Mouse (Mus musculus) hindbrain, embryonic 13.5 days (tissue): ENCODE results near the gene Ang. TPM values are rescaled to one million over a fixed set of nuclear protein-coding genes. Genes with fewer than 3 reads are reported as not detected.

ENCODE experiments used
- ATAC-seq: fragments of 200-750 bp; cut with Nextera tagmentation; 2 replicates; pipeline ENCODE4 v1.8.0; 2017; ENCODE audit warnings: moderate TSS enrichment; ENCODE audit not compliant: low FRiP score
- H3K27ac ChIP-seq: fragments of 300-500 bp; sonication (generic); 2 replicates; pipeline ENCODE4 v1.5.1; 2015; ENCODE audit warnings: inconsistent platforms, mild to moderate bottlenecking, moderate library complexity
- H3K27me3 ChIP-seq: fragments of 300-500 bp; sonication (generic); 2 replicates; pipeline ENCODE4 v1.6.1; 2015; ENCODE audit warnings: mild to moderate bottlenecking, inconsistent platforms
- H3K36me3 ChIP-seq: fragments of 300-500 bp; sonication (generic); 2 replicates; pipeline ENCODE4 v1.6.1; 2015; ENCODE audit warnings: mild to moderate bottlenecking, inconsistent platforms
- H3K4me1 ChIP-seq: fragments of 300-500 bp; sonication (generic); replicated peaks from 2 replicates; pipeline ENCODE4 v1.6.1; 2015; ENCODE audit warnings: inconsistent platforms
- H3K4me2 ChIP-seq: fragments of 300-500 bp; sonication (generic); 2 replicates; pipeline ENCODE4 v1.6.1; 2015; ENCODE audit warnings: inconsistent platforms, mild to moderate bottlenecking, moderate library complexity
- H3K4me3 ChIP-seq: fragments of 300-500 bp; sonication (generic); 2 replicates; pipeline ENCODE4 v1.5.1; 2015; ENCODE audit warnings: mild to moderate bottlenecking, inconsistent platforms
- H3K9ac ChIP-seq: fragments of 300-500 bp; sonication (generic); 2 replicates; pipeline ENCODE4 v1.6.1; 2015; ENCODE audit warnings: mild to moderate bottlenecking, inconsistent platforms
- H3K9me3 ChIP-seq: fragments of 300-500 bp; sonication (generic); 2 replicates; pipeline ENCODE4 v1.6.1; 2016; ENCODE audit warnings: inconsistent platforms
- WGBS: fragments of 180-500 bp; shearing (Covaris S2); methylation state at CpG from one replicate; pipeline ENCODE4 v1.1.7; 2015; 5-methylcytosine and 5-hydroxymethylcytosine counted together
- polyA plus RNA-seq: library from polyadenylated mRNA; unstranded; fragments of >200 nt; fragmentation: Nextera tagmentation; extraction: Ambion mirVana; gene quantifications from 2 replicates; pipeline ENCODE4 v1.2.1, GENCODE M21; 2015

Gene Ang
- 4.1 and 4.4 TPM in 2 replicates for polyA plus RNA-seq

GRCm38 (mm10) chr14:51090921-51091900 is at the start of gene Ang, which contains the start of gene Rnase4:
Ang (plus strand) TSS chr14:51091150.
Rnase4 (plus strand) TSS chr14:51091077.
- H3K9me3 ChIP-seq, result no peaks in the 10 kb centered on the region
- 0 out of 2 replicates have a peak, but pooled peaks cover 6% of the 10 kb centered on the region for H3K27me3 ChIP-seq
- peak within 1 kb of the TSS; percentile 82 for H3K4me2 ChIP-seq
- peak within 1 kb of the TSS; percentile 63 for H3K4me3 ChIP-seq
- 9% methylated on average over 33 of the region's 33 CpGs for WGBS
- peak; percentile 25; the same call in 1 of the 2 replicates for ATAC-seq
- peak within 1 kb of the TSS; percentile 76 for H3K27ac ChIP-seq
- H3K9ac ChIP-seq, result peak within 1 kb of the TSS; percentile 68
- peaks cover 13% of the 10 kb centered on the region; the same call in 1 of the 2 replicates for H3K4me1 ChIP-seq
- no peaks in the 10 kb centered on the region for H3K36me3 ChIP-seq

- H3K9ac ChIP-seq, result no peak within 1 kb of the TSS
- no peak within 1 kb of the TSS for H3K27ac ChIP-seq
- H3K27me3 ChIP-seq, result no peaks in the 10 kb centered on the region
- no peaks in the 10 kb centered on the region for H3K36me3 ChIP-seq
- no peak within 1 kb of the TSS for H3K4me2 ChIP-seq
- WGBS, result 57% methylated on average over 6 of the region's 6 CpGs
- no peak within 1 kb of the TSS for H3K4me3 ChIP-seq
- H3K4me1 ChIP-seq, result no peaks in the 10 kb centered on the region
- H3K9me3 ChIP-seq, result no peaks in the 10 kb centered on the region
- no peak for ATAC-seq
Observed at GRCm38 (mm10) chr14:51041769-51042168, 49.2 kb upstream of the Ang start, which contains the start of gene Rnase9. Rnase9 (minus strand) TSS chr14:51041869.

GRCm38 (mm10) chr14:51047846-51048245 is 43.1 kb upstream of the Ang start:
- no peak overlapping the region for H3K27ac ChIP-seq
- H3K9me3 ChIP-seq, result no peaks in the 10 kb centered on the region
- no peaks in the 10 kb centered on the region for H3K4me1 ChIP-seq
- no peak for ATAC-seq
- no peaks in the 10 kb centered on the region for H3K27me3 ChIP-seq
- no peaks in the 10 kb centered on the region for H3K36me3 ChIP-seq
- no peak overlapping the region for H3K9ac ChIP-seq
- WGBS, result 76% methylated on average over 5 of the region's 5 CpGs
- no peak overlapping the region for H3K4me2 ChIP-seq
- H3K4me3 ChIP-seq, result no peak overlapping the region

GRCm38 (mm10) chr14:51050063-51050462 is 40.9 kb upstream of the Ang start, which contains the start of gene Rnase11:
Rnase11 (minus strand) TSS chr14:51050163.
- no peak for ATAC-seq
- no peaks in the 10 kb centered on the region for H3K27me3 ChIP-seq
- no peak within 1 kb of the TSS for H3K27ac ChIP-seq
- no peak within 1 kb of the TSS for H3K4me2 ChIP-seq
- no peaks in the 10 kb centered on the region for H3K36me3 ChIP-seq
- H3K9ac ChIP-seq, result no peak within 1 kb of the TSS
- WGBS, result 90% methylated on average over 2 of the region's 2 CpGs
- H3K4me1 ChIP-seq, result peaks cover 4% of the 10 kb centered on the region; the same call in 1 of the 2 replicates
- no peaks in the 10 kb centered on the region for H3K9me3 ChIP-seq
- no peak within 1 kb of the TSS for H3K4me3 ChIP-seq

GRCm38 (mm10) chr14:51051941-51052340 is 39.0 kb upstream of the Ang start:
- Histone ChIP-seq H3K27ac (no peak overlapping the region), H3K4me2 (no peak overlapping the region), H3K9me3 (no peaks in the 10 kb centered on the region), H3K9ac (no peak overlapping the region), H3K27me3 (no peaks in the 10 kb centered on the region), H3K4me3 (no peak overlapping the region), H3K4me1 (peaks cover 4% of the 10 kb centered on the region; the same call in 1 of the 2 replicates), H3K36me3 (no peaks in the 10 kb centered on the region)
- no peak for ATAC-seq
- WGBS, result 69% methylated on average over 5 of the region's 5 CpGs

GRCm38 (mm10) chr14:51053176-51053575 is 37.8 kb upstream of the Ang start:
- ATAC-seq, result no peak
- Histone ChIP-seq H3K4me3 (no peak overlapping the region), H3K27ac (no peak overlapping the region), H3K4me2 (no peak overlapping the region), H3K9ac (no peak overlapping the region), H3K36me3 (no peaks in the 10 kb centered on the region), H3K4me1 (peaks cover 4% of the 10 kb centered on the region; the same call in 1 of the 2 replicates), H3K9me3 (no peaks in the 10 kb centered on the region), H3K27me3 (no peaks in the 10 kb centered on the region)
- 76% methylated on average over 5 of the region's 5 CpGs for WGBS

GRCm38 (mm10) chr14:51054243-51055237 is 36.4 kb upstream of the Ang start:
- H3K4me2 ChIP-seq, result no peak overlapping the region
- H3K27ac ChIP-seq, result no peak overlapping the region
- 37% methylated on average over 13 of the region's 13 CpGs for WGBS
- no peaks in the 10 kb centered on the region for H3K27me3 ChIP-seq
- ATAC-seq, result no peak
- no peak overlapping the region for H3K9ac ChIP-seq
- no peaks in the 10 kb centered on the region for H3K9me3 ChIP-seq
- peaks cover 4% of the 10 kb centered on the region; the same call in 1 of the 2 replicates for H3K4me1 ChIP-seq
- no peak overlapping the region for H3K4me3 ChIP-seq
- H3K36me3 ChIP-seq, result no peaks in the 10 kb centered on the region

- Histone ChIP-seq H3K4me1 (peaks cover 8% of the 10 kb centered on the region), H3K9ac (no peak within 1 kb of the TSS), H3K36me3 (no peaks in the 10 kb centered on the region), H3K27me3 (0 out of 2 replicates have a peak, but pooled peaks cover 4% of the 10 kb centered on the region), H3K4me3 (no peak within 1 kb of the TSS), H3K9me3 (no peaks in the 10 kb centered on the region), H3K4me2 (no peak within 1 kb of the TSS), H3K27ac (no peak within 1 kb of the TSS)
- ATAC-seq, result no peak
- 78% methylated on average over 9 of the region's 9 CpGs for WGBS
Observed at GRCm38 (mm10) chr14:51057401-51057831, 33.5 kb upstream of the Ang start, which contains the start of gene Rnase12. Rnase12 (minus strand) TSS chr14:51057661.

- Histone ChIP-seq H3K36me3 (no peaks in the 10 kb centered on the region), H3K27me3 (0 out of 2 replicates have a peak, but pooled peaks cover 4% of the 10 kb centered on the region), H3K27ac (no peak overlapping the region), H3K9ac (no peak overlapping the region), H3K4me2 (no peak overlapping the region), H3K4me3 (no peak overlapping the region), H3K4me1 (peaks cover 8% of the 10 kb centered on the region), H3K9me3 (no peaks in the 10 kb centered on the region)
- ATAC-seq, result no peak
- 94% methylated on average over 5 of the region's 5 CpGs for WGBS
Observed at GRCm38 (mm10) chr14:51060761-51061160, 30.2 kb upstream of the Ang start.

GRCm38 (mm10) chr14:51068956-51069355 is 22.0 kb upstream of the Ang start:
- ATAC-seq, result no peak
- H3K27ac ChIP-seq, result no peak overlapping the region
- H3K4me3 ChIP-seq, result no peak overlapping the region
- no peaks in the 10 kb centered on the region for H3K9me3 ChIP-seq
- no peak overlapping the region for H3K4me2 ChIP-seq
- no peak overlapping the region for H3K9ac ChIP-seq
- 95% methylated on average over 5 of the region's 5 CpGs for WGBS
- H3K27me3 ChIP-seq, result no peaks in the 10 kb centered on the region
- H3K36me3 ChIP-seq, result no peaks in the 10 kb centered on the region
- peaks cover 10% of the 10 kb centered on the region for H3K4me1 ChIP-seq

GRCm38 (mm10) chr14:51069617-51070016 is 21.3 kb upstream of the Ang start:
- no peak overlapping the region for H3K4me2 ChIP-seq
- no peak overlapping the region for H3K27ac ChIP-seq
- no peaks in the 10 kb centered on the region for H3K9me3 ChIP-seq
- no peak for ATAC-seq
- no peaks in the 10 kb centered on the region for H3K27me3 ChIP-seq
- H3K36me3 ChIP-seq, result no peaks in the 10 kb centered on the region
- no peak overlapping the region for H3K4me3 ChIP-seq
- 78% methylated on average over 2 of the region's 2 CpGs for WGBS
- no peak overlapping the region for H3K9ac ChIP-seq
- H3K4me1 ChIP-seq, result peaks cover 10% of the 10 kb centered on the region
